Mouse (Mus musculus): ENCODE measurements around the gene Pcsk6. TPM values are rescaled to one million over a fixed set of nuclear protein-coding genes. Genes with fewer than 3 reads are reported as not detected.
A peak's percentile ranks its signal among the peaks of the same experiment; 100 is the strongest.
"Not testable (repeated sequence)": the region's sequence is repeated elsewhere in the genome, so short reads cannot be mapped to it uniquely, and the experiment has no call there.

The Pcsk6 gene
- total RNA-seq, 4 experiments from 2014 or later = 26.1 to 36.8 (median 34.2) TPM

GRCm38 (mm10) chr7:65881290-65881688 is 19.8 kb downstream of the Pcsk6 start:
- peak; percentile 38 for DNase-seq (ENCODE audit: low spot score)

- DNase-seq (ENCODE audit: low spot score) = no peak
Measured at GRCm38 (mm10) chr7:65884928-65885327, 23.4 kb downstream of the Pcsk6 start.

- DNase-seq (ENCODE audit: low spot score) = no peak
Measured at GRCm38 (mm10) chr7:65885819-65886218, 24.3 kb downstream of the Pcsk6 start.

GRCm38 (mm10) chr7:65891831-65892230 is 30.3 kb downstream of the Pcsk6 start:
- no peak for DNase-seq (ENCODE audit: low spot score)

- DNase-seq (ENCODE audit: low spot score) = no peak
Measured at GRCm38 (mm10) chr7:65892264-65892828, 30.8 kb downstream of the Pcsk6 start.

- DNase-seq (ENCODE audit: low spot score) = no peak
Measured at GRCm38 (mm10) chr7:65893546-65893945, 32.0 kb downstream of the Pcsk6 start.

GRCm38 (mm10) chr7:65895262-65895661 is 33.7 kb downstream of the Pcsk6 start:
- no peak for DNase-seq (ENCODE audit: low spot score)

GRCm38 (mm10) chr7:65901231-65901630 is 39.7 kb downstream of the Pcsk6 start:
- no peak for DNase-seq (ENCODE audit: low spot score)

GRCm38 (mm10) chr7:65902471-65903180 is 41.1 kb downstream of the Pcsk6 start:
- DNase-seq (ENCODE audit: low spot score) = peak; percentile 85

GRCm38 (mm10) chr7:65903456-65903855 is 41.9 kb downstream of the Pcsk6 start:
- no peak for DNase-seq (ENCODE audit: low spot score)

GRCm38 (mm10) chr7:65906528-65907272 is 45.2 kb downstream of the Pcsk6 start:
- DNase-seq (ENCODE audit: low spot score) = no peak

- peak; percentile 62 for DNase-seq (ENCODE audit: low spot score)
Measured at GRCm38 (mm10) chr7:65909343-65910127, 48.0 kb downstream of the Pcsk6 start.

GRCm38 (mm10) chr7:65913088-65913610 is 51.6 kb downstream of the Pcsk6 start:
- DNase-seq (ENCODE audit: low spot score) = no peak

- peak; percentile 60 for DNase-seq (ENCODE audit: low spot score)
Measured at GRCm38 (mm10) chr7:65914761-65915301, 53.3 kb downstream of the Pcsk6 start.

- no peak for DNase-seq (ENCODE audit: low spot score)
Measured at GRCm38 (mm10) chr7:65915821-65916220, 54.3 kb downstream of the Pcsk6 start.

- no peak for DNase-seq (ENCODE audit: low spot score)
Measured at GRCm38 (mm10) chr7:65916566-65916965, 55.0 kb downstream of the Pcsk6 start.

- no peak for DNase-seq (ENCODE audit: low spot score)
Measured at GRCm38 (mm10) chr7:65918431-65918830, 56.9 kb downstream of the Pcsk6 start.

- DNase-seq (ENCODE audit: low spot score) = no peak
Measured at GRCm38 (mm10) chr7:65929398-65929797, 67.9 kb downstream of the Pcsk6 start.

GRCm38 (mm10) chr7:65930478-65930877 is 68.9 kb downstream of the Pcsk6 start:
- no peak for DNase-seq (ENCODE audit: low spot score)

- DNase-seq (ENCODE audit: low spot score) = not testable (repeated sequence)
Measured at GRCm38 (mm10) chr7:65934238-65934970, 72.9 kb downstream of the Pcsk6 start.

GRCm38 (mm10) chr7:65935211-65935610 is 73.7 kb downstream of the Pcsk6 start:
- no peak for DNase-seq (ENCODE audit: low spot score)

All from heart, adult 8-10 months (tissue).